8 mouse cellular contexts compared by ENCODE assay signal in genomic region chr1:180330145-180330706, GRCm38 (mm10). TPM values are rescaled to one million over a fixed set of nuclear protein-coding genes. Genes with fewer than 3 reads are reported as not detected.
DNase-seq lines count a peak whose midpoint lies in the region; ATAC-seq and TF ChIP-seq lines count a peak whose summit lies in the region.

Gene Itpkb, plus strand, starts transcription at chr1:180330485.

- H3K4me3 ChIP-seq in E14TG2a.4 (replicated peaks; ENCODE audit: low read length) = peak within 1 kb of the TSS; percentile 75
- peak within 1 kb of the TSS; percentile 56 for H3K4me3 ChIP-seq in forebrain, embryonic 15.5 days

- no peak; the same call in 1 of the 2 replicates for ATAC-seq in forebrain, embryonic 15.5 days (replicated peaks)
- peak; percentile 89 for ATAC-seq in hematopoietic stem cell, adult 5-6 weeks (replicated peaks in 1 of 2; ENCODE audit: insufficient read depth in 1 of 2, low FRiP score in 2 of 2, low TSS enrichment in 1 of 2, low read depth in 1 of 2, poor library complexity in 2 of 2, severe bottlenecking in 2 of 2)

- H3K9ac ChIP-seq in forebrain, embryonic 15.5 days (replicated peaks) = peak within 1 kb of the TSS; percentile 54

- peaks cover 72% of the 10 kb centered on the region for H3K27me3 ChIP-seq in E14TG2a.4 (ENCODE audit: insufficient read depth, low read length)
- peaks cover 12% of the 10 kb centered on the region; the same call in 1 of the 2 replicates for H3K27me3 ChIP-seq in forebrain, embryonic 15.5 days

- H3K4me1 ChIP-seq in E14TG2a.4 (replicated peaks; ENCODE audit: low read depth, low read length) = peaks cover 36% of the 10 kb centered on the region
- H3K4me1 ChIP-seq in forebrain, embryonic 15.5 days = peaks cover 32% of the 10 kb centered on the region

- peak; percentile 87 for DNase-seq in adrenal gland, postnatal 10 days
- peak; percentile 26 to 42 for DNase-seq in layer of hippocampus, postnatal 14 days (ENCODE audit: low spot score in 2 of 2)
- DNase-seq in lung, postnatal 25 days (ENCODE audit: low spot score) = peak; percentile 85
- DNase-seq in retina, postnatal 1 day = peak; percentile 61
- no peak for DNase-seq in c-Kit-positive CD71-positive TER-119-positive erythroid progenitor cells, embryonic 14.5 days (ENCODE audit: low spot score)

- no peak for TF ChIP-seq CTCF in E14TG2a.4 (conservative IDR thresholded peaks at IDR 0.05; ENCODE audit: low read length)

- WGBS in forebrain, embryonic 15.5 days = 2% methylated on average over 19 of the region's 19 CpGs

- H3K4me2 ChIP-seq in forebrain, embryonic 15.5 days (replicated peaks) = peak within 1 kb of the TSS; percentile 98

- peak within 1 kb of the TSS; percentile 44 for H3K27ac ChIP-seq in forebrain, embryonic 15.5 days (replicated peaks)

- H3K9me3 ChIP-seq in E14TG2a.4 (ENCODE audit: low read length) = no peaks in the 10 kb centered on the region
- H3K9me3 ChIP-seq in forebrain, embryonic 15.5 days = no peaks in the 10 kb centered on the region

- H3K36me3 ChIP-seq in E14TG2a.4 (ENCODE audit: insufficient read depth, low read length) = no peaks in the 10 kb centered on the region
- no peaks in the 10 kb centered on the region for H3K36me3 ChIP-seq in forebrain, embryonic 15.5 days

RNA-seq across cellular contexts. Expression of gene Itpkb, which starts in this region (rescaled TPM):
- 10 to 100 TPM; 59.2 to 73.0 TPM for total RNA-seq in adrenal gland, postnatal 10 days (2021)
- 2.3 and 2.4 TPM in 2 replicates for polyA plus RNA-seq in forebrain, embryonic 15.5 days (2015; fragmentation: Nextera tagmentation; extraction: Ambion mirVana)
- 25.3 and 26.5 TPM in 2 replicates for total RNA-seq in hematopoietic stem cell, adult 5-6 weeks (2017)
- total RNA-seq in layer of hippocampus, postnatal 14 days (2021) = 10 to 100 TPM; 18.4 to 22.3 TPM
